Mouse (Mus musculus): ENCODE results near the gene Prss36. TPM values are rescaled to one million over a fixed set of nuclear protein-coding genes. Genes with fewer than 3 reads are reported as not detected.
"Not testable (repeated sequence)": the region's sequence is repeated elsewhere in the genome, so short reads cannot be mapped to it uniquely, and the experiment has no call there.

Prss36 gene
- total RNA-seq (2021) = 10 to 100 TPM; 11.5 to 12.4 TPM
- long read RNA-seq, experiment 1, partial matches to known transcripts = 8 of 20 reads
- long read RNA-seq, experiment 1, other reads (novel, unspliced or antisense) = 11 of 20 reads
- long read RNA-seq, experiment 2, partial matches to known transcripts = 3 of 18 reads
- long read RNA-seq, experiment 2, other reads (novel, unspliced or antisense) = 13 of 18 reads

DNA sequence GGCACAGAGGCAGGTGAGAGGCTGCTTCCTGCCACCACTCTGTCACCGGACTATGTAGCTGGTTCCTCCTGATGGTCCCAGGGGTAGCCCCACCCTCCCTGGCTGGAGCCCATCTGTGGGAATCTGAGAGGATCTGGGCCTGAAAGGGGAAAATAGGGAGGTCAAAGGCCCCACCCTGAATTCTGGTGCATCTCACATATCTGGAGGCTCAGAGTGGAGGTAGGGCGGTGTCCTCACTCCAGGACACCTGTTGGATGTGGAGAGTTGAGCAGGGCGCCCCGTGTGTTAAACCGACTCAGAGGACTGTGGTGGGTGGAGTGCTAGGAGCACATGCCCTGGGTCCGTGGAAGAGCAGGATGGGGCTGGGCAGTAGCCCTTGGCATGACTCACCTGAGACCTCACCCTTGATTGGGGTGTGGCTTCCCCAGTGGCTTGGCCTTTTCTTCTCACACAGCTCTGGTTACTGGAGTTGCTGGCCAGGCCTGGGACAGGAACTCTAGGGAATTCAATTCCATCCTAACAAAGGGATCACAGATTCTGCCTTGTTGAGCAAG lies at the start of gene Prss36:
Gene Prss36 (minus strand): TSS at position 256 of the 554 bp plus-strand sequence.
- no peak for DNase-seq

DNA sequence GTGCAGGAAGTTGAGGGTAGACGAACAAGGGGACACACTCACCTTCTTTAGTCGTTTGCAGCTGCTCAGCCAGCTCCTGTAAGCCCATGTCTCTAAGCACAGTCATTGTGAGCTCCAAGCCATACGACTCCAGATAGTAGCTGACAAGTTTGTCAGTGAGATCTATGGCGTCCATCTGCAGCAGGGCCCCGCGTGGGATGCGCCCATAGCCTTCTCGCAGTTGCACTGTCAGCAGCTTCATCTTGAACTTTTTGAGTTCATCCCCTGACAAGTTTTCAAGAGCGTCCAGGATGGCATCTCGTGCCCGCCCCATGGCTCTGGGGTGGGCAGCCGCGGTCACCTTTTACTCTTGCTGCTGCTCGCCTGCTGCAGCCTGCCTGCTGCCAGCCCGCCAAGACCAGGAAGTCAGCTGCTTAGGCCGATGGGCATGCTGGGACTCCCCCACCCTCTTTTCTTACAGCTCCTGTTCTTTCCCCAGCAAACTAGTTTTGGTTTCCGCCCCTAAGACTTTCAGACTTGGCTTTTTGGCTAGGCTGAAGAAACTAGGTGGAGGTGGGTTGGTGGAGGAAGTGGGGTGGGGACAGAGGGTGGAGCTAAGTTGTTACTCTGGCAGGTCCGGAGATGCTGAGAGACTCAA lies 46.9 kb upstream of the Prss36 start, which contains the start of gene Pycard:
Gene Pycard (minus strand): TSS at position 527 of the 637 bp plus-strand sequence.
- peak; percentile 60 for DNase-seq

DNA sequence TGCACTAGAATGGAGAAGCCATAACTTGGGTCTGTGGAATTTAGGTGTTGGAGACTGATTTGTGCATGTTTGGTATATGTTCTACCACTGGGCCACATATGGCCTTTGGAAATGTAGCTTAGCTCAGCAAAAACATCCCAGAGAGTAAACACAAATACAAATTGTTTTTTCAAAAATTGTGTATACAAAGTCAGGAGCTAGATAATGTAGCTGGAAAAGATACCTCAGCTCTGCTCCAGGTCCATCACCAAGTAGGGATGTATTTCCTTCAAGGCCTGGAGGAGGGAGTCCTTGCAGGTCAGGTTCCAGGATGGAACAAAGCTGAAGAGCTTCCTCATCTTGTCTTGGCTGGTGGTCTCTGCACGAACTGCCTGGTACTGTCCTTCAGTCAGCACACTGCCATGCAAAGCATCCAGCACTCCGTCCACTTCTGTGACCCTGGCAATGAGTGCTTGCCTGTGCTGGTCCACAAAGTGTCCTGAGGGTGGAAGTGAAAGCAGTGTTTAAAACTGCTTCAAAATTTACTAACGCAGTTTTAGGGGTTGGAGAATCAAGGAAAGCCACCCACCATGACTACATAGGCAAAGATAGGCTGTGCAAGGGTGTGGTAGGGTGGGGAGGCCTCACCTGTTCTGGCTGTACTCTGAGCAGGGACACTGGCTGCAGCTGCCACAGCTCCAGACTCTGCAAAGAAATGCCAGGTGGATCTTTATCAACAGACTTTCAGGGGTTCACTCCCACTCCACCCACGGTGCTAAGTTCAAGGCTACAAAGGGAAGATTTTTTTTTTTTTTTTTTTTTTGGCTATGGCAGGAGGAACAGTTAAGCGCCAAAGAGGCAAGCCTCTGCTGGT lies 46.2 kb upstream of the Prss36 start:
- DNase-seq = no peak

DNA sequence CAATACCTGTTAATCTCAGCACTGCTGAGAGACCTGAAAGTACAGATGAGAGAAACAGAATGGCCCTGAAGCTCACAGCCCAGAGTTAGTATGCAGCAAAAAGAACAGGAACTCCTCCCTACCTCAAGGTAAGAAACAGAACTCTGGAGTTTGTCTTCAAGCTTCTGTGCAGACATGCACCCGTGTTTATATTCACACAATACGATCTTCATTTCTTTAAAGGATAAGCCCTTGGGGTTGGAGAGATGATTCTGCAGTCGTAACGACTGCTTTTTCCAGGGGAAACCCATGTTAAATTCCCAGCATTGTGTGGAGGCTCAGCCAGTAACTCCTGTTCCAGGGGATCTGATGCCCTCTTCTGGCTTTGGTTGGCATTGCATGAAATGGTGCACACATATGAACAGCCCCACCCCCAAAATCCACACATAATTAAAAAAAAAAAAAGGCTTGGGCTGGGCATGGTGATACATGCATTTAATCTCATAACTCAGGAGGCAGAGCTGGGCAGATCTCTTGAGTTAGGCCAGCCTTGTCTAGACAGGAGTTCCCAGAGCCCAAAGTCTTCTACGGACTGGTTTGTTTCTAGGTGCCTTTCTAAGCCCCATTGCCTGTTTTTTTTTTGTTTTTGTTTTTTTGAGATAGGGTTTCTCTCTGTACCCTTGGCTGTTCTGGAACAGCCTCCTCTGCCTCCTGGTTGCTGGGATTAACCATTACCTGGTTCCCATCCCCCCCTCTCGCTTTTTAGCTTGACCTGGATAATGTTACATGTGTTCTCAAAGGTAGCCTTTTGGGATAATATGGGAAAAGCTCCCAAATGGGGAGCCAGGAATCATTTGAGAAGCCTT lies 45.3 kb upstream of the Prss36 start:
- peak; percentile 83 for DNase-seq

DNA sequence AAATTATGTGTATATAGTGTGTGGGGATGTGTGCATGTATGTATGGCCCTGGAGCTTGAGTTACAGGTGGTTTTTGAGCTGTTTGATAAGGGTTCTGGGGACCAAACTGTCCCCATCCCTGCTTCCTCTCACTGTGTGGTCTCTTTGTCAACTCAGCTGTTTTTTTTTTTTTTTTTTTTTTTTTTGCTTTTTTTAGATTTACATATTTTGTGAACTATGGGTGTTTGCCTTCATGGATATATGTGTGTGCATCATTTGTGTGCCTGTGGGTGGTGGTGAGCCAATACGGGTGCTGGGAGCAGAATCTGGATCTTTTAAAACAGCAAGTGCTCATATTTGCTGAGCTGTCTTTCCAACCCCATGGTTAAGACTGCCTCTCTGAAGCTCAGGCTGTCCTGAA lies 42.4 kb upstream of the Prss36 start:
- DNase-seq = no peak

DNA sequence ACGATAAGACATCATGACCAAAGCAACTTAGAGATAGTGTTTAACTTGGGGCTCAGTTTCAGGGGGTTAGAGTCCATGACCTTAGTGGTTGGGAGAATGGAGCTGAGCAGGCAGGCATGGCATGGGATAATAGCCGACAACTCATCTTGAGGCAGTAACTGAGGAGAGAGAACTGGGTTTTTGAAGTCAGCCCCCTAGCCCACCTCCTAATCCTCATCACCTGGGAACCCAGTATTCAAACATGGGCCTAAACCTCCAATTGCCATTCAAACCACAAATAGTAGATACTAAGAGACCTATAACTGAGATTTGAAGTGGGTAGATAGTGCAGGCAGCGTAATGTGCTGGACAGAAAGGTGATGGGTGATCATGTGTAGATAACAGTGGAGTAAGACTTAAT lies 34.1 kb upstream of the Prss36 start:
- no peak for DNase-seq

DNA sequence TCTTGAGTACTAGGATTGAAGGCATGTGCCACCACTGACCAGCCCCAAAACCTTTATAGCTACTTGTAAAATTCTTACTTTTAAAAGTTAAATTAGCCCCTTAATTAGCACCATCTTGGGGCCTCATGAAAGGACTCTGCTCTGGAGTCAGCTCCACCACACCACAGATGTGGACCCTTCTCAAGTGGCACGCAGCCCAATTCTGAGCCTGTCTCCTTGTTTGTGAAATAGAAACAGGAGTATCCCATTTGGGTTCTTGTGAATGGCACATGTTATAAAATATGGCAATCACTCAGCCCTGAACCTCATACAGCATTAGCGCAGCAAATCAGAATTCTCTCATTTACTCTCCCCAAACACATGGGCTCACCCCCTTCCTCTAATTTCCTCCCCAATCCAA lies 32.3 kb upstream of the Prss36 start:
- no peak for DNase-seq

DNA sequence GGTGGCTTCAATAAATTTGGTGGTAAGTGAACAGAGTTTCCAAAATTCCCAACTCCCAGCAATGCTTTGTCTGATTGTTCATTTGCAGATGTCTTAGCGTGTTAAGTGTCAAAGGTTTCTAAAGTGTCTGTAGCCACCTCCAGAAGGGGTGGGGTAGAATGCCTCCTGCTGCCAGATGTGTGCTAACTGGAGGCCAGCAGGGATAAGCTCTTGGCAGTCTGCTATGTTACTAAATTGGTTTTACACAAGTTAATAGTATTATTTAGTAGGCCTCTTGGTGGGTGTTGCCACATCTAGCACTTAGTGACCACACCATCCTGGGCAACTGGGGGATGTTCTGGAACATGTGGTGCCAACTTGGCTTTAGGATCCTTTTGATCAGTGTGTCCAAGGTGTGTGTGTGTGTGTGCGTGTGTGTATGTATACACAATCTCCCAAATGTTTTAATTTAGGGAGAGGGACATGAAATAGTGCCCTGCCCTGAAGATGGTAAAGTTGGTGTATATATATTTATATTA lies 27.9 kb upstream of the Prss36 start:
- peak; percentile 44 for DNase-seq

DNA sequence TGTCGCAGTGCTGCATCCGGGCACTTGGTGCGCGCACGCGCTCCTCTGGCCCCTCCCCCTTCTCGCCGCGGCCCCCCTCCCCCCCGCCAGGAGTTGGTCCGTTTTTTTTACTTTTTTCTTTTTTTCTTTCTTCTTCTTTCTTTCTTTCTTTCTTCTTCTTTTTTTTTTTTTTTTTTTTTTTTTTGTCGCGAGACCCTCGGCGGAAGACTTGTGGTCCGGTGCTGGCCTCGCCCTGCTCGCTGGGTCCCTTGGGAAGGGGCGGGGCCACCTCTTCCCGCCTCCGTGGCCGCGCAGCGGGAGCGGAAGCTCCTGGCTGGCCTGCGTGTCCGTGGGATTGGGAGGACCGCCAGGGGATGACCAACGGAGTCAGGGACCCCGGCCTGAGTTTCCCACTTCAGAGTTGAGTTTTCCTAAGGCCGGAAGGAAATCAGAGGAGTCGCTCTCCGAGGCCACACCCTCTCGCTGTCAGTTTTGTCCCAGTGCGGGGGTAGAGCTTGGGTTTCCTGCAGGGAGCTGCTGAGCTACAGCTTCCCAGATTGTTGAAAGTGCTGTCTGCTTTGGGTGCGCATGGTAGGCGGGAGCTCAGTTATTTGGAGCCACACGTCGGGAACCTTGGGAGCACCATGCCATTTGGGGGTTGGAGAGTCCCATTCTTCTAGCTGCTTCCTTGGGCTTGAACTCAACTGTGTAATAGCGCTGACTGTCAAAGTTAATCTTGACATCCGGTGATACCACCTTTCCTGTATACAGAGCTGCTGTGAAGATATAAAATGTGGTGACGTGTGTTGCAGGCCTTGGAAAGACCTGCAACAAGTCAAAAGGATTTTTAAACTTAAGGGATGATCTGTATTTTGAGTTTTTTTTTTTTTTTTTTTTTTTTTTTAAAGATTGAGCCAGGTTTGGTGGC lies 21.6 kb upstream of the Prss36 start:
- DNase-seq = peak; percentile 88

DNA sequence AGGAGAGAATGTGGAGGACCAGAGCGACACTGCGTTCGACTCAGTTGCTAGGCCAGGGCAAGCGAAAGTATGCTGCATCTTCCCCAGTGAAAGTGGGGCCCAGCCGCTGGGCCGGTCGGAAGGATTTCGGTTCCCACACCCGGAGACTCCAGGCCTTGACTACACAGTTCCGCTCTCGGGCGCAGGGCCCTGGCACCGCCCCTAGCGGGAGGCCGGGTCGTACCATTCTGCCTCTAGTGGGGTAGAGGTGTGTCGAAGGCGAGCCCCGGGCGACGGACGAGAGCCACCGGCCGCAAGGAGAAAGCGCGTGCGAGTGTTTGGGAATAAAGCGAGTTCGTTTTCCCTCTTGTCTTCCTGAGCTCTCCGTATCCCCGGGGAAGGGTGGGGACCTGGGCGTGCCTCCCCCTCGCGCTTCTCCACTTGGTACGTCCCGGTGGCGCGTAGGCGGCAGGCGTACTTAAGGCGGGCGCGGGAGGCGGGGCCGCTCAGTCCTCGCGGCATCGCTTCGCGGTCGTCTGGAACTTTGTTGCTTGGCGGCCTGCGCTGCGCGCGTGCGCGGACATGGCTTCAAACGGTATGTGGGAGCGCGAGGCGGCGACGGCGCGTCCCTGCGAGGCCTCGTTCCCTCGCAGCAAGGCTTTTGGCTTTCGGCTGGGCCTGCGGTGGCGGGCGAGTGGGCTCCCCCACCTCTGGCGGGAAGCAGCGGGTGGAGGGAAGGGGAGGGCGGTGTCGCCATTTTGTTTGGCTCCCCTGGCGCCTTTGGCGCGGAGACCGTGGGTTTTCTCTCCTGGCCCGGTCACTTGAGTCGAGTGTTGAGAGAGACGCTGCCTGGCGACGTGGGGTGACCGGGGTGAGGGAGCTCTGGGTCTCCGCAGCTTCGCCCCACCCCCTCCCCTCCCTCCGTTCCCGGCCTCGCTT lies 20.7 kb upstream of the Prss36 start, which contains the start of gene Fus:
Gene Fus (plus strand): TSS at position 454 of the 918 bp plus-strand sequence.
- DNase-seq = peak; percentile 98

DNA sequence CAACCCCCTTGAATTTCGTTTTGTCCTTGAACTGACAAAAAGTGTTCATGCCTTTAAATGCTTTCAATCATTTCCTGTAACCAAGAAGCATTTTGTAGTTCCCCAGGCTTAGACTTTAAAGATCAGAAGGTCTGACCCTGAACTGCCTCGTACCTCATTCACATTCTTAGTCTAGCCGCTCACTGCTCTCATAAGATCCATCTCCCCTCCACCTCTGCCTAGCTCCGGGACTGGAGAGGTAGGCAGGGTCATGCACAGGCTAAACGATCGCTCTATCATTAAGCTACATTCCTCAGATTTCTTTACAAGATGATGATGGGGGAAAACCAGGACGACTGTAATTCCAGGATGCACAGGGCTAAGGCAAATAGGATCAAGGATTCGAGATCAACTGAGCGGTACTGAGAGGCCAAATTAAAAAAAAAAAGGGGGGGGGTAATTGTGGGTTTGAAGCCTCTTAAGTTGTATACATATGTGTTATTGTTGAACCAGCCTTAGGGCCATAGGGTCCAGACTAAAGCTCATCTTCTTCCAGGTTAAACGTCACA lies 19.9 kb upstream of the Prss36 start:
- peak; percentile 29 for DNase-seq

DNA sequence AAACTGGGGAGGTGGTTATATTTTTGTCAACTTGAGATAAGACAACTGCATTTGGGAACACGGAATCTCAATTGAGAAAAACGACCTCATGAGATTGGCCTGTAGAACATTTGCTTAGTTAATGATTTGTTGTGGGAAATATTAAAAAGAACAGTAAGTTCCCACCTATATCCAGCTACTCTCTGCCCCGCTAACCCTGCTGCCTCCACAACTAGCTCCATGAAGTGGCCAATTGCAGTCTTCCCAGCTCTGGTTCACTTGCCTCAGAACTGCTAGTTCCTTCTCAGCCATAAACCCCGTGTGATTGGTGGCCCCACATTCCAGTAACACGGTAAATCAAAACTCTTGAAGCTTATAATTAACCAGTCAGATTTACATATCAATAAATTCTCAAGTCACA lies 12.8 kb upstream of the Prss36 start:
- DNase-seq = no peak

DNA sequence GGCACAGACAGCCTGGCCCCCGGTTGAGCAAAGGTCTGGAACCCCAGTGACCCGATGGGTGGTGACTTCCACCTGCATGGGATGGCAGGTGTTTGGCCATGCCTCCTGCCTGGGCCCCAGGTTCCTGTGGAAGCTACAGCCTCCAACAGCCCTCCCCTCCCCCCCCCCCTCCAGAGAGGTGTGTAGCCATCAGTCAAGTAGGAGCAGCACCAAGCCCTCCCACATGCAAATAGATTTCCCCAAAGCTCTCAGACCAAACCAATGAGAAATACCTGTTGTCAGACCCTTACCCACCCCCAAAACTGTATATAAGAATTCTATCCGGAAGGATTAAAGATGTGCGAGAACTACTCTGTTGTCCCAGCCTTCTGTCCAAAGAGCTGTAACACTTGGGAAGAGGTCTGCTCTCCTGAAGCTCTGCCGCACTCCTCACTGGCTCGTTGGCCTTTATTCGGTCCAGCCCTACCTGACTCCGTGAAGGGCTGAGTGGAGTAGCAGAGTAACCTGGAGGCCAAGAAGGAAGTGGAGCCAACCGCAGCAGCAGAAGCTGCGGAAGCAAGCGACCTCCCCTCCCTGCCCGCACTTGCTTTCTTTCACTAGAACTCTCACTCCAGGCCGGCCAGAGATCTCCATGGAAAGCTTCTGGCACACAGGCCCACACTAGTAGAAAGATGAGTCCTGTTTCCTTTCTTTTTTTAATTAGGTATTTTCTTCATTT lies 6.5 kb upstream of the Prss36 start:
- DNase-seq = no peak

DNA sequence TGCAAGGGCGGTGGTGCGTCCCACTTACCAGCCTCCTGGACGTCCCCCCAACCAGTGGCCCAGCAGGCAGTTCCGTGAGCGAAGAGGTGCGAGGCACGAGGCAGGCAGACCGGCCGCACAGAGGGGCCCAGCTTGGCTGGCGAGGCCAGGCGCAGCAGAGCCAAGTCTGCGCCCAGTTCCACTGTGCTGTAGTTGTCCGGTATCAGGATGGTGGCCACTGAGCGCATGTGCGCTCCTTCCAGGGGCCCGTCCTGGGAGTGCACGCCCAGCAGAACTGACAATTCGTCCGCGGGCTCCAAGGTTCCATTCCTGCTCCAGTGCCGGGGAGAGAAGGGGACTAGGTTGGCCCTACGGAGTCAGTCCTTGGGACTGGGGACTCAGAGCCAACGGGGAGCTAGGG lies 1.9 kb downstream of the Prss36 start:
- DNase-seq = peak; percentile 62

DNA sequence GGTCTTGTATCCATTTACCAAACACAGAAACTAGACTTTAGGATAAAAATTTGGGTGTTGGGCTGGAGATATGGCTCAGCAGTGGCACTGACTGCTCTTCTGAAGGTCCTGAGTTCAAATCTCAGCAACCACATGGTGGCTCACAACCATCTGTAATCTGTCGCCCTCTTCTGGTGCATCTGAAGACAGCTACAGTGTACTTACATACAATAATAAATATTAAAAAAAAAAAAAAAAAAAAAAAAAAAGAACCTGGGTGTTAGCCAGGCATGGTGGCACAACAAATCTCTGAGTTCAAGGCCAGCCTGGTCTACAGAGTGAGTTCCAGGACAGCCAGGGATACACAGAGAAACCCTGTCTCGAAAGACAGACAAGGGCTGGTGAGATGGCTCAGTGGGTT lies 4.4 kb downstream of the Prss36 start:
- DNase-seq = not testable (repeated sequence)

DNA sequence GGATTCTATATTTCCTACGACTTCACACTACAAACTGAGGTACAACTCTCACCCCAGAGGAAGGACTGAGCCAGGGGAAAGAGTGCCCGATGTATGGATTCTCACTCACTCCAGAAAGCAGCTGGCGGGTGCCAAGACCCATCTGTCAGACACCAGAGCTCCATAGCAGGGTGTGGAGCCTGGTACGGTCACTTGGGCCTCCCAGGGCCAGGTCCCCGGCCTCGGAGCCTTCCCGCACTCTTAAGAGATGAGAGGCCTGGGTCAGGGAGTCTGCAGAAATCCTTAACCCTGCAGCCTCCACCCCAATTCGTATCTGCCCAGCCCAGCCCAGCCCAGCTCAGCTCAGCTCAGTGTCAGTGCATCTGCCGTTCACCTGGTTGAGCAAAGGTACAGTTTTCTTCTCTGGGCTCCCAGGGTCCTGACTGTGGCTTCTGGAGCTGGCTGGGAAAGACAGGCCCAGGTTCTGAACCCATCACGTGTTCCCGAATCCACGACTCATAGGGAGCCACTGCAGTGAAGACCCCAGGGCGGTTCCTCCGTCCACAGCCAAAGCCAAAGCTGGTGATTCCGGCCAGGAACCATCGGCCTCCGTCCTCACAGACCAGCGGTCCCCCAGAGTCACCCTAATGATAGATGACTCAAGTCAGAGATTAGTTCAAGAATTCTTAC lies 10.2 kb downstream of the Prss36 start:
- DNase-seq = no peak

DNA sequence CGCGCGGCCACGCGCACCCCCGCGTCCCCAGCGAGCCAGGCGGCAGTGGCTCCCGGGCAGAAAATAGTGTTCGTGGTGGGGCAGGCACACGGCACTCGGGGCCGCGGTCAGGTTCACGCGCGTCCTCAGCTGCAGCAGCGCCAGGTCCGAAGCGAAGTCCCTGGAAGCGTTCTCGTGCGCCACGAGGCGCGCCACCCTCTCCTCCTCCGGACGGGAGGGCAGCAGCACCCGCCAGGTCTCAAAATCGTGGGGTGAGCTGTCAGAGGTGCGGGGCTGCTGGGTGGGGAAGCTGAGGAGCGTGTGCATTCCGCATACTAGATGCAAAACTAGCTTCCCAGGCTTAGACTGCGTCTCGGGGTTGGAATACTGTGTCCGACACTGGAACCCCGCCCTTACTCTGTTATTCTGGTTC lies 10.8 kb downstream of the Prss36 start:
- DNase-seq = no peak

Data from adrenal gland, postnatal 10 days (tissue).